Mouse (Mus musculus) kidney, postnatal 10 days (tissue): Measurements from ENCODE around the gene Rnls.

Source experiments
- DNase-seq: peaks from one replicate; pipeline ENCODE4 v3.0.0; 2021; ENCODE audit warnings: mixed read lengths

Rnls gene

DNA sequence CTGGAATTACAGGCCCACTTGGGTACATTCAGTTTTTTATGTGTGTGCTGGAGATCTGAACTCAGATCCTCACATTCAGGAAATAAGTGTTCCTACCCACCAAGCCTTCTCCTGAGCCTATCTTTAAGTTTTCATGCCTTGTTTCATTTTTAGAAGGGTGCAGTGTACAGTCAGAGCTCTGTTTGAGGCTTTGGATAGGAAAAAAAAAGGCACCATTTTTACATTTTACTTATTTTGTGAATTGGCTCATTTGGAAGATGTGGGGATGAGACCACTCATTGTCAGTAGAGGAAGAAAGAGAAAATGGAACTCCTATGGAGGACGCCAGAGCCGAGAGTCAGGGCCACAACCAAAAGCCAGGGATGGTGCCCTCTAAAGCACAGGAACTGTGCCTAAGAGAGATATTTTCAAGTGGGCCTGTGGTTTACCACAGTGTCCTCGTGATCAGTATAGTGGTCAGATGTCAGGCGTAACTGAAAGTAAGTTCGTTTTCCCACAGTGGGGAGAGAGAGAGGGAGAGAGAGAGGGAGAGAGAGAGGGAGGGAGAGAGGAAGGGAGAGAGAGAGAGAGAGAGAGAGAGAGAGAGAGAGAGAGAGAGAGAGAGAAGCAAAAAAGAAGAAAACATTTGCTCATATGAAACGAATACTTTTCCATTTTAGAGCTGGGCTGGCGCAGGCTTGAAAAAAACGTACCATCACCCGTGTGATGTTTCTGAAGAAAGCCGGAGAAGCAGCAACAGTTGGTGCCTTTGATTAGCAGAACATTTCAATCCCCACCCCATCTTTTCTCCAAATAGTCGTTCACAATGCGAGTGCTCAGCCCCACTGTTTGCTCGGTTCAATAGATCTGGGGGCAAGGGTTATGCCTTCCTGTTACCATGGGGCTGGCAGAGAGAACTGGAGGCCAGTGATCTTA, 290.7 kb downstream of the Rnls start:
- DNase-seq: no peak

DNA sequence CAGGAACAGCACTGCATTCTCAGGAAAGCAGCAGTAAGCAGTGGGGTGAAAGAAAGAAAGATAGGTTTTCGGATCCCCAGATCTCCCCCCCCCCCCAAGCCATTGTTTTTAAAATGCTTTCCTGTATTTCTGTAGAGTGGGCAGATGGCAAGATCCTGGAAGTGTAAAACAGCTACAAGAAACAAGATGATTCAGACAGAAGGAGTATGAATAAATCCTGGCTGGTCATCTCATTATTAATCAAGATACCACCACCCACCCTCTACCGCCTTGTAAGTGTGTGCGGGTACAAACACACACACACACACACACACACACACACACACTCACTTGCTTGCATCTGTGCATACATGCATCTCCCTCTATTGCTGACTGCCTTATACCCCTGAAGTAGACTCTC, 291.5 kb downstream of the Rnls start:
- no peak for DNase-seq

DNA sequence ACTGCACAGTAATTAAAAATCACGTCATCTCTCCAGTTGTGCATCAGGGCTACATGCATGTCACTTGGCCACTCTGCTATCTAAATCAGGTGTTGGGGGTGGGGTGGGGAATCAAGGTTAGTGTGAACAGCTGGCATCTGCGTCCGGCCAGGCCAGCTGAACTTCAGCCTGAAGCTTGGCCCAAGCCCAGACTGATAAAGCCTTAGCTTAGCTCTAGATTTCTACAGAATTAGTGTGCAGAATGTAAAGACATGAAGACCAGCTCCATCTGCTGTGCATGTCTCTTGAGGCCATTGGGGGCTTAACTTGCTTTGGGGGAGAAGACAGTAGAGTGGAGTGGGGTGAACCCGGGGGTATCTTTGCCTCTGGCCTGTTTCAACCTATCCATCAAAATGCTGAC, 292.1 kb downstream of the Rnls start:
- DNase-seq: no peak

DNA sequence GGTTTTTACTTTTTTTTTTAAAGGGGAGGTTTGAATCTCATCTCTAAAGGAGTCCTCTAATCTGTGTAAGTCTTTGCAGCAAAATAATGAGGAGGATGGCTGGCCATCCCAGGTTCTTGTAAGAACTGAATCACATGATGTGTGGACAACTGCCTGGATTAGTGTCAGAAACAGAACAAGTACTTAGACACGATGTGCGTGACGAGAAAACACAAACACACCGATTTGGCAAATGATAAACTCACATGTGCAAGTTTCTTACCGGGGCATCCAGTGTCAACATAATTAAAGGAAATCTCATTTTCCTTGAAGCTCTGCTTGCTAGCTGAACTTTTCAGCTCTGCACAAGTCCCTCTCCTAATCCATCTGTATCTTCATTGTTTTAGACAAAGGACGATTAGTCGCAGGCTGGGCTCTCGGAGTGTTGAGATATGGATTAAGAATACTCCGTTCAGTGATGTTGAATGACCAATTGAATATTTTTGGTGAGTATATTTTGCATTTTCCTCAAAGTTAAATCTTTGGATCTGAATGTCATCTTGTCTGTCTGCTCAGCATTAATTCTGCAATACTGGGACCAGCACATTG, 292.8 kb downstream of the Rnls start:
- no peak for DNase-seq

DNA sequence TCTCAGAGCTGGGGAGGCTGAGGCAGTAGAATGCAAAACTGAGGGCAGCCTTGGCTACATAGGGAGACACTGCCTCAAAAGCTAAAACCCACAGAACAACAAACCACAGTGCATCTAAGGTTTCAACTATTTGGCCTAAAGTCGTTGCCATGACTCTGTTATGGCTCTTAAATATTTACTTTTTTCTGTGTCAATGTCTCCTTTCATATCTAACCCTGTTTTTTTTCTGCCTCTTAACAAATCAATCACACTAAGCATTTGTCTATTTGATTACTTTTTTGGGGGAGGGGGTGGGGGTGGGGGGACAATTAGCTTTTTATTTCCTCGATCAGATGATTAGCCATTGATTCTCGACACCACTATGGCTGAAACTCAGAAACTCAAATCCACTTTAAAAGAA, 294.4 kb downstream of the Rnls start:
- no peak for DNase-seq

DNA sequence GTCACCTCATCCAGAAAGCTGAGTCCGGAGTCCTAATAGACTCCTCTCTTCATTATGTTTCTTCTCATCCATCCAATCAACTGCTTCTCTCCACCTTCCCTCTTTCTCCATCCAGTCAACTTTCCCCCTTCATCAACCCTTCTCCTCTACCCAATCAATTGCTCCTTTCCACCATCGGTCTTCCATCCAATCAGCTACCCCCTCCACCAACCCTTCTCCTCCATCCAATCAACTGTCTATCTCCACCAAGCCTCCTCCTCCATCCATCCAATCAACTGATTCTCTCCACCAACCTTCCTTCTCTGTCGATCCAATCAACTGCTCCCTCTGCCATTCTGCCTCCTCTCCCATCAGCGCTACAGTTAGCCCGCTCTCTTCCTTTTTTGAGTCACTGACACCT, 295.5 kb downstream of the Rnls start:
- DNase-seq: no peak

DNA sequence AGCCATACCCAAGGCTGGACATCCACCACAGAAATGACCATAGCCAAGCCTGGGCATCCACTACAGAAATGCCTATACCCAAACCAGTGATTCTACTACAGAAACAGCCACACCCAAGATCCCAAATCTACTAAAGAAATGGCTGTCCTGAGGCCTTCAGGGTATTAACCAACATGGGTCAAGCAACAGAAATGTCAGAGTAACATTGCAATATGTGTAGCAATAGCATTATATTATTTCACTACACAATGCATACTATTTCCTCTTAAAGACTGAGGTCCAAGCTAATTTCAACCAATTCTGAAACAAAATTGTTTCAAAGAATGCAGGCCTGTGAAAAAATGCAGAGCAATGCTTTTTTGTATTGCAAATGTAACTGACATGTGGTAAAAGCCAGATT, 299.5 kb downstream of the Rnls start:
- no peak for DNase-seq

DNA sequence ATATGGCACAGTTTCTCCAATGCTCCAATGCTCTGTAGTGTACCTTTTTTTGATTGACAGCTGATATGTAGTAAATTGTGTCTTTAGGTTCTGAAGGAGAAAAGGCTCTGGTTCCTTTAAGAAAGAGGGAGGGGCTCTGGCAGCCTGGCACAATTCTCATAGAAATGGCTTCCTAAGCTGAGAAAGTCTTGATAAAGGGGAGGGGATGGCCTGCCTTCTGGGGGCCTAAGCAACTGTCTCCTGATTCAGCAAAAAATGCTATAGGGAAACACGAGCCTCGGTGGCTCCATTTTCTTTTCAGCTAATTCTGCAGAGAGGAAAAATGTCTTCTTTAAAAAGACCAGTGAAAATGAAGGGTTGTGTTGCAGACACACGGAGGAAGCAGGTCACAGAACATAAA, 300.8 kb downstream of the Rnls start:
- no peak for DNase-seq

DNA sequence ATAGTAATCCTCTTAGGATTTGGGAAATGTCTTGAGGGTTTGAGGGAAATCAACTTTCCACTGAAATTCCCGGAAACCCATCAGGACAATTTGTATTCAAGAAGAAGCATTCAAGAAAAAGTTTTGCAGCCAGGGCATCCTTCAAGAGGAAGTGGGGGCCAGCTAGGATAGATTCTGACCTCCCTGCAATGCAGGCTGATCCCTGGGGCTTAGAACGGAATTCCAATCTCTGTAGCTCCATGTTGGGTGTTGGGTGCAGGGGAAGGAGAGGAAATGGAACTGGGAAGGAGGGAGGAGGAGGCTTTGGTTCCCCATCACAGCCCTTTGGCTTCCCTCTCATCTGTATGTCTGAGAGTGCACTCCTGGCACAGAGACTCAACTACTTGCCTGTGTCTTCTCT, 303.2 kb downstream of the Rnls start:
- DNase-seq: no peak

DNA sequence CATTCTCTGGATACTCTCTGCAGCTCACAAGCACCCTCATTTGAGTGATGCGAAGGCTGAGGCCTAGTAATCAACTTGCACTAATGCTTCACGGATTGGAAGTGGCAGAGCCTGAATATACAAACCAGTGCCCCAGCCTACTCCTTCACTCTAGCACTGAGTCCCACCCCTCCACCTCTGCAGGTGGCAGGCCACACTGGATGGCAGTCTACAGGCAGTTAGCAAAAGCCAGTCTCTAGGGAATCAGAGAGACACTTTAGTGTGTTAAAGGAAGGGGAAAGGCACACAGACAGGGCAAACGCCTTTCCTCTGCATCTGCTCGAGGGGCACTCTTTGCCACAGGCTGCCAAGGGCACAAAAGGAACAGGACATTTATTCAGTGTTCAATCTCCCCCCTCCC, 304.1 kb downstream of the Rnls start:
- DNase-seq: no peak
